Mouse (Mus musculus): Measurements from ENCODE around the gene Efnb3.

DNA sequence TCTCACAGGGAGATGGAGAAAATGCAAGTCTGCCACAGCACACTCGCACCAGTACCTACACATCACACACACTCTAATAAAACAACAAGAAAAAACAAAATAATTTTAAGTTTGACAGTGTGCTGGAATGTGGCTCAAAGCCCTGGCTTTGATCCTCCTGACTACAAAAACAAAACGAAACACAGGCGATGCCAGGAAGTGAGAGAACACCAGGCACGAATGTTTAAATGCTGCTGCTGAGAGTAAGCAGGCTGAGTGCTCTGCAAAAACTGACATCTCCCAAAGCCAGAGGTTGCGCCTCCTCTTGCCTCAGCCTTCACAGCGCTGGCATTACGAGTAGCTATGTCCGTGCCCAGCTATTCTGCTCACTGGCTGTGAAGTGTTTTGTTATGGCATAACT lies 5.1 kb upstream of the Efnb3 start:
- no peak for TF ChIP-seq CTCF (IDR thresholded peaks at IDR 0.05 in 2 of 3, conservative IDR thresholded peaks at IDR 0.05 in 1 of 3; ENCODE audit: control insufficient read depth in 1 of 3, insufficient read depth in 1 of 3, low read depth in 2 of 3, low read length in 3 of 3, poor library complexity in 1 of 3, severe bottlenecking in 1 of 3)
- no peak for TF ChIP-seq RAD21 (IDR thresholded peaks at IDR 0.05; ENCODE audit: low read depth, low read length)
- TF ChIP-seq POLR2A (IDR thresholded peaks at IDR 0.05; ENCODE audit: control insufficient read depth in 1 of 2, insufficient read depth in 1 of 2, low read depth in 1 of 2, low read length in 2 of 2, poor library complexity in 1 of 2): no peak
- TF ChIP-seq ZMIZ1 (IDR thresholded peaks at IDR 0.05; ENCODE audit: low read depth, low read length): no peak
- TF ChIP-seq CHD1 (IDR thresholded peaks at IDR 0.05; ENCODE audit: low read depth, low read length): no peak
- TF ChIP-seq GATA1 (IDR thresholded peaks at IDR 0.05; ENCODE audit: low read depth, low read length): no peak
- no peak for TF ChIP-seq POLR2AphosphoS2 (IDR thresholded peaks at IDR 0.05; ENCODE audit: low read length)
- no peak for TF ChIP-seq MAFK (IDR thresholded peaks at IDR 0.05; ENCODE audit: borderline replicate concordance, low read depth, low read length)

Measured in MEL (cell line).